Mouse (Mus musculus) olfactory bulb, adult 2 months (tissue): ENCODE data around the gene Ranbp10.

Source experiments
- CTCF ChIP-seq: fragments of 200-500 bp; IDR thresholded peaks from 2 replicates; pipeline ENCODE4 v1.5.1; 2012; ENCODE audit warnings: low read depth, mild to moderate bottlenecking, low read length, moderate library complexity; ENCODE audit not compliant: insufficient read depth
- POLR2A ChIP-seq: fragments of 200-500 bp; IDR thresholded peaks from 2 replicates; pipeline ENCODE4 v1.6.1; 2012; ENCODE audit warnings: mild to moderate bottlenecking, low read depth, low read length, moderate library complexity; ENCODE audit not compliant: insufficient read depth

DNA sequence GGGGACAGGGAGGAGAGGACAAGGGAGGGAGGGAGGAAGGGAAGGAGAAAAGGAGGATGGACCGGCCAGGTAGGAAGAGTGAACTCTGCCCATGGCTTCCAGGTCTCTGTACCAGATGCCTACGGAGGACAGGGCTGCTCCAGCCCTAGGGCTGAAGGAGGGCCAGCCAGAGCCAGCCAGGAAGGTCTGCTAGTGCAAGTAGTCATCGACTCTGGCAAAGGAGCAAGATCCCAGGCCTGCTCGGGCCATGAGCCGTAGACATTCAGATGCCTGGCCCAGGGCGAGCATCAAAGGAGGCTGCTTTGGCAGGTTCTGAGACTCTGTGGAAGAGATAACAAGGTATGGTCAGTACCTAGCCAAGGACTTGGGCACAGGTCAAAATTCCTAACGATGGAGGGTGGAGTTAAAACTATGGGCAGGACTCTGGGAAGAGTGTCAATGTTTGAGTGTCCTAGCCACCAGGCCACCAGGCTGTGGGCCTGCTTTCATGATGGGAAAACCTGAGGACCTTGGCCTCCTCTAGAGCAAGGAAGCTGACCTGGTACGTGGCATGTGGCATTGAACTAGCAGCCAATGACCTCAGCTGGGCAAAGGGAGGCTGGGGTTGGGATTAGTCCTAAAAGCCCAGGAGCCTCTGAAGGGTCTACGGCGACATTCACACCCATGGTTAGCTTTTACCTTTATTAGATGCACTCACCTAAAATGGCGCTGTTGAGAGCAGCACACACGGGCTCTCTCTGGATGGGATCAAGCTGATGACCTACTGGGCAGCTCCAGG, 55.6 kb downstream of the Ranbp10 start:
- TF ChIP-seq CTCF, result no peak
- TF ChIP-seq POLR2A, result no peak
